Mouse (Mus musculus) myocyte (in vitro differentiated cells): ENCODE measurements around the gene Ehbp1.

Source experiments
- MAX ChIP-seq: IDR thresholded peaks from one replicate; pipeline ENCODE4 v1.6.1; 2011; ENCODE audit warnings: low read depth, mild to moderate bottlenecking, control low read depth
- POLR2A ChIP-seq: IDR thresholded peaks from one replicate; pipeline ENCODE4 v1.6.1; 2011; ENCODE audit warnings: low read depth, mild to moderate bottlenecking, control low read depth, moderate library complexity; ENCODE audit not compliant: insufficient read length

GRCm38 (mm10) chr11:22178569-22178968 lies 163.5 kb downstream of the Ehbp1 start:
- no peak for TF ChIP-seq POLR2A
- no peak for TF ChIP-seq MAX
